Comparison of ENCODE assay signal across 1 mouse cellular context in the genomic region with DNA sequence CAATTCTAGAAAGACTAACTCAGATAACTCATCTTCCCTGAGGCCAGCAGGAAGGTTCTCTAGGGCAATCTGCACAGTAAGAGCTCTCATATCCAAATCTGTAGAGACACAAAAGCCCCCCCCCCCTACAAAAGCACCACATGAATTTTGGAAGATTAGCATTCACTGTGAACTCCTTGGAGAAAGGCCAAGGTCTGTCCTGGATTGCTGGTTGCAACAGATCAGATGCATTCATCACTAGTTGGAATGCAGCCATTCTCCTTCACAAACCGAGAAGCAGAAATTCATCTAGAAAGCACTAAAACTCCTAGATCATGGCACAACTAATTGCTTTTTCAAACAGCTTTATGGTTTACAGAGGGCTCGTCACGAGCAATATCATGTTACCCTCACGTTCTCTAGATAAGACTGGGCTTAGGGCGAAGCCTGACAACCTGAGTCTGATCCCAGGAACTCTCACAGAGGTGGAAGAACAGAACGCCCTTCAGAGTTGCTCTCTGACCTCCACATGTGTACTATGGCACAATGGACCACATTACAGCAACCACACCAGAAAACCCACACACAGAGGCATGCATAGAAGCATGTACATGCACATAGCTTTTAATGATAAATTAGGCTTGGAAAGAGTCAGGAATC.
A peak's percentile ranks its signal among the peaks of the same experiment; 100 is the strongest.
TF ChIP-seq lines count a peak whose summit lies in the region.

No protein-coding gene starts in this region.

TF ChIP-seq in MEL, 35 proteins besides CTCF, POLR2A, EP300 and RAD21 (continued from another document):
- peak; percentile 69; the same call in 1 of the 2 replicates for TF ChIP-seq RCOR1 (IDR thresholded peaks at IDR 0.05; ENCODE audit: low read depth, low read length)
- peak; percentile 57; the same call in 1 of the 2 replicates for TF ChIP-seq TCF12 (IDR thresholded peaks at IDR 0.05; ENCODE audit: low read depth, low read length)
- no peak for TF ChIP-seq MAZ (IDR thresholded peaks at IDR 0.05; ENCODE audit: low read depth, low read length)
- peak; percentile 81 for TF ChIP-seq BHLHE40 (IDR thresholded peaks at IDR 0.05; ENCODE audit: borderline replicate concordance, low read depth, low read length)
